8 mouse cellular contexts compared by ENCODE assay signal in genomic region chr7:123084708-123085107, GRCm38 (mm10). TPM values are rescaled to one million over a fixed set of nuclear protein-coding genes. Genes with fewer than 3 reads are reported as not detected.
DNase-seq lines count a peak whose midpoint lies in the region; ATAC-seq lines count a peak whose summit lies in the region.

No protein-coding gene starts in this region.

- peak overlapping the region; percentile 30; the same call in 1 of the 2 replicates for H3K27ac ChIP-seq in heart, embryonic 10.5 days
- H3K27ac ChIP-seq in heart, embryonic 14.5 days (replicated peaks in 1 of 2; ENCODE audit: control insufficient read depth in 1 of 2, insufficient read depth in 1 of 2, low read depth in 2 of 2, low read length in 2 of 2): no peak overlapping the region
- H3K27ac ChIP-seq in midbrain, embryonic 11.5 days (ENCODE audit: low read depth, low read length): peak overlapping the region; percentile 47

- H3K9me3 ChIP-seq in heart, embryonic 10.5 days: no peaks in the 10 kb centered on the region
- H3K9me3 ChIP-seq in heart, embryonic 14.5 days (ENCODE audit: control insufficient read depth, low read length): no peaks in the 10 kb centered on the region
- H3K9me3 ChIP-seq in midbrain, embryonic 11.5 days (ENCODE audit: control insufficient read depth, low read length): no peaks in the 10 kb centered on the region

- H3K4me1 ChIP-seq in heart, embryonic 10.5 days: peaks cover 21% of the 10 kb centered on the region
- H3K4me1 ChIP-seq in heart, embryonic 14.5 days (ENCODE audit: control insufficient read depth in 2 of 2, insufficient read depth in 2 of 2, low read length in 2 of 2): peaks cover 16 to 21% of the 10 kb centered on the region in 2 experiments
- H3K4me1 ChIP-seq in midbrain, embryonic 11.5 days (ENCODE audit: control insufficient read depth, insufficient read depth, low read length): peaks cover 17% of the 10 kb centered on the region

- no peak overlapping the region for H3K9ac ChIP-seq in heart, embryonic 14.5 days (ENCODE audit: low read length)
- H3K9ac ChIP-seq in midbrain, embryonic 11.5 days (ENCODE audit: low read length): peak overlapping the region; percentile 27

- H3K4me2 ChIP-seq in heart, embryonic 14.5 days (ENCODE audit: low read length): peak overlapping the region; percentile 41
- H3K4me2 ChIP-seq in midbrain, embryonic 11.5 days: peak overlapping the region; percentile 38

- H3K36me3 ChIP-seq in heart, embryonic 10.5 days: no peaks in the 10 kb centered on the region
- H3K36me3 ChIP-seq in heart, embryonic 14.5 days (ENCODE audit: control insufficient read depth, insufficient read depth, low read length): no peaks in the 10 kb centered on the region
- no peaks in the 10 kb centered on the region for H3K36me3 ChIP-seq in midbrain, embryonic 11.5 days (ENCODE audit: control insufficient read depth, insufficient read depth, low read length)

- DNase-seq in heart, embryonic 10.5 days (ENCODE audit: low spot score): no peak
- no peak for DNase-seq in heart, adult 8-10 months (ENCODE audit: low spot score)
- DNase-seq in kidney, postnatal 14 days: peak; percentile 25
- no peak for DNase-seq in midbrain, embryonic 11.5 days (ENCODE audit: low spot score, missing footprints)
- DNase-seq in testis, postnatal 10 days (ENCODE audit: low spot score): no peak

- peak overlapping the region; percentile 37; the same call in 1 of the 2 replicates for H3K4me3 ChIP-seq in heart, embryonic 10.5 days
- H3K4me3 ChIP-seq in heart, embryonic 14.5 days (ENCODE audit: control insufficient read depth in 1 of 2, insufficient read depth in 1 of 2, low read depth in 1 of 2, low read length in 2 of 2): 0 out of 4 replicates have a peak overlapping the region, but pooled peaks have one; percentile 0 to 2
- H3K4me3 ChIP-seq in midbrain, embryonic 11.5 days (ENCODE audit: low read depth, low read length): no peak overlapping the region

- WGBS in heart, embryonic 10.5 days: 21% methylated on average over 13 of the region's 13 CpGs
- WGBS in heart, embryonic 14.5 days: 19% methylated on average over 13 of the region's 13 CpGs
- 25% methylated on average over 13 of the region's 13 CpGs for whole genome bisulfite sequencing in midbrain, embryonic 11.5 days

- no peaks in the 10 kb centered on the region for H3K27me3 ChIP-seq in heart, embryonic 10.5 days (ENCODE audit: insufficient read depth, poor library complexity, severe bottlenecking)
- no peaks in the 10 kb centered on the region for H3K27me3 ChIP-seq in heart, embryonic 14.5 days (ENCODE audit: control insufficient read depth, insufficient read depth, low read length)
- H3K27me3 ChIP-seq in midbrain, embryonic 11.5 days (ENCODE audit: control insufficient read depth, insufficient read depth, low read length): no peaks in the 10 kb centered on the region

- ATAC-seq in activated CD4-positive, CD25-positive, alpha-beta regulatory T cell, adult 4 months: peak; percentile 89
- no peak for ATAC-seq in heart, embryonic 14.5 days (ENCODE audit: insufficient number of reproducible peaks, insufficient read depth, low FRiP score, low read depth)
- ATAC-seq in midbrain, embryonic 11.5 days (ENCODE audit: low FRiP score): peak; percentile 28; the same call in 1 of the 2 replicates
- no peak for ATAC-seq in erythroblast, adult 5-6 weeks (replicated peaks; ENCODE audit: low FRiP score, poor library complexity, severe bottlenecking)

RNA-seq across cellular contexts. Expression of gene Tnrc6a, which starts 39.0 kb away (rescaled TPM):
- 39.9 and 51.2 TPM in 2 replicates for polyA plus RNA-seq in heart, embryonic 10.5 days (2016; fragmentation: Nextera tagmentation; extraction: Ambion mirVana)
- total RNA-seq in heart, adult 8-10 months (2022): 10 to 100 TPM; 27.3 to 36.6 (median 30.5) TPM
- 100 to 1,000 TPM in 1 of 2 experiments, 10 to 100 TPM in 1; 41.1 to 119 TPM for polyA plus RNA-seq in activated CD4-positive, CD25-positive, alpha-beta regulatory T cell, adult 4 months (2017; shearing (Covaris generic))
- 34.1 and 36.0 TPM in 2 replicates for polyA plus RNA-seq in heart, embryonic 14.5 days (2014; fragmentation: Nextera tagmentation; extraction: Ambion mirVana)
- polyA plus RNA-seq in midbrain, embryonic 11.5 days (2014; fragmentation: Nextera tagmentation; extraction: Ambion mirVana): 44.7 and 57.8 TPM in 2 replicates
- 5.4 and 13.6 TPM in 2 replicates for total RNA-seq in erythroblast, adult 5-6 weeks (2015; ENCODE audit: low replicate concordance)
- 12.1 and 15.5 TPM in 2 replicates for total RNA-seq in erythroblast, adult 5-6 weeks (2017; ENCODE audit: low replicate concordance)

Comparison
In these comparisons a context has a peak if more than half of its experiments do, and no peak if none do; other contexts are left out.
1. H3K27ac ChIP-seq: peak in heart, embryonic 10.5 days (single experiment) and midbrain, embryonic 11.5 days (single experiment); none in heart, embryonic 14.5 days (0 of 2).
2. ATAC-seq: peak in activated CD4-positive, CD25-positive, alpha-beta regulatory T cell, adult 4 months (single experiment) and midbrain, embryonic 11.5 days (single experiment); none in heart, embryonic 14.5 days (single experiment) and erythroblast, adult 5-6 weeks (single experiment).